Mouse (Mus musculus) R1 (cell line): ENCODE measurements around the gene Tal1.

Experiments used
- DNase-seq: peaks from one replicate; pipeline ENCODE4 v3.0.0-alpha.2; 2018; ENCODE audit warnings: low read depth, low spot score

Tal1 gene

GRCm38 (mm10) chr4:115113266-115113665 lies 57.0 kb downstream of the Tal1 start:
- no peak for DNase-seq

- DNase-seq: no peak
These were observed 63.4 kb downstream of the Tal1 start for GRCm38 (mm10) chr4:115119642-115120041.

GRCm38 (mm10) chr4:115121162-115121561 lies 64.9 kb downstream of the Tal1 start:
- DNase-seq: no peak
